Mouse (Mus musculus) frontal cortex, adult (tissue): ENCODE measurements around the gene Pip5k1b.

ENCODE experiments used
- ATAC-seq: cut with Nextera tagmentation; 2 replicates; pipeline ENCODE4 v1.9.2; 2017; ENCODE audit warnings: mild to moderate bottlenecking, moderate library complexity, mixed read lengths; ENCODE audit not compliant: low TSS enrichment

The Pip5k1b gene

GRCm38 (mm10) chr19:24336370-24337076 is 219.1 kb downstream of the Pip5k1b start:
- ATAC-seq = no peak

- ATAC-seq = no peak
These were observed 219.9 kb downstream of the Pip5k1b start for GRCm38 (mm10) chr19:24335611-24336343.

DNA sequence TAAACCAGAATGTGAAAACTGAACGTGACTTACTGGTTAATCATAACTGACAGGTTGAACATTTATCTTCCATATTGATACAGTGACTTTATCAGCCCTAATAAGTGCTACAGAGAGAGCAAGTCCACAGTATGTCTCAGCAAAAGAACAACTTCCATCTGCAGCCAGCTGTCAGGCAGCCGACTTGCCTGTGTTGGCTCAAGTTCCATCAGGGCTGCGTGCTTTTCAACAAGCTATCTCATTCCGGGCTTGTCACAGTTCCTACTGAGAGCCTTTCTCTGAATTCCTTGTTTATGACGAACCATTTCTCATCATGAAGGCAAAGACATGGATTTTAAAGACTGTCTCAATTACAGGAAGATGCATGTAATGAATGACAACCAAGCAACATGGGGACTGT is 222.7 kb downstream of the Pip5k1b start:
- no peak for ATAC-seq

- no peak for ATAC-seq
These were observed 224.4 kb downstream of the Pip5k1b start for GRCm38 (mm10) chr19:24331274-24331673.

- ATAC-seq = no peak
These were observed 225.3 kb downstream of the Pip5k1b start for GRCm38 (mm10) chr19:24330366-24330765.

- no peak for ATAC-seq
These were observed 227.8 kb downstream of the Pip5k1b start for GRCm38 (mm10) chr19:24327921-24328320.

DNA sequence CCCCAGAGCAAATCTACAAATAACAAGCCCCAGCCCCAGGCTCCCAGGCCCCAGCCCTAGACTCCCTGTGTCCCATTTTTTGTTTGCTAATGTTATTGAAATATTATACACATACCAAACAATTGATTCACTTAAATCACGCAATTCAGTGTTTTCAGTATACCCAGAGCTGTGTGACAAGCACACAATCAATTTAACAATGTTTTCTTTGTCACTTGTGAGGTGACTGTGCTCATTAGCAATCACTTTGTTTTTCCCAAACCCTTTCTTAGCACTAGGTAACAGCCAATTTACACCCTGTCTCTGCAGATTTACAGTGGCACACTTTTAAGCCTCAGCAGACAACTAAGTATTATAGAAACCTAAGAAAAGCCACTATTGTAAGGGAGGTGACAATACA is 228.7 kb downstream of the Pip5k1b start:
- no peak for ATAC-seq

DNA sequence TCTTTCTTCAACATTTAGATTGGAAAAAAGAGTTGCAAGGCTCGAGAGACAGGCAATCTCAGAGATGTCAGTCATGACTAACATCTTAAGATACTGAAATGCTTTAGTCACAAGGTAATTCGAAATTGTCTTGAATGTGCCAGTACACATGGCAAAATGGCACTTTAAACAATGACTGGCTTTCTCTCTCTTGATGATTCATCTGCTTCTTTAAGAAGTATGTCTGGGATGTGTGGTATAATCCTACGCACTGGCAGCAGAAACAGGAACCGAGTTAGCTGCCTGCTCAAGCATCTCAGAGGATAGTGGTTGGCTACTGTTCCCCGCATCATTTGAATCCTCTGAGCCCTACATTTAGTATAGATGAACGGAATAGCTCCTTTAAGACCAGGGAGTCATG is 230.0 kb downstream of the Pip5k1b start:
- ATAC-seq = peak; percentile 99

DNA sequence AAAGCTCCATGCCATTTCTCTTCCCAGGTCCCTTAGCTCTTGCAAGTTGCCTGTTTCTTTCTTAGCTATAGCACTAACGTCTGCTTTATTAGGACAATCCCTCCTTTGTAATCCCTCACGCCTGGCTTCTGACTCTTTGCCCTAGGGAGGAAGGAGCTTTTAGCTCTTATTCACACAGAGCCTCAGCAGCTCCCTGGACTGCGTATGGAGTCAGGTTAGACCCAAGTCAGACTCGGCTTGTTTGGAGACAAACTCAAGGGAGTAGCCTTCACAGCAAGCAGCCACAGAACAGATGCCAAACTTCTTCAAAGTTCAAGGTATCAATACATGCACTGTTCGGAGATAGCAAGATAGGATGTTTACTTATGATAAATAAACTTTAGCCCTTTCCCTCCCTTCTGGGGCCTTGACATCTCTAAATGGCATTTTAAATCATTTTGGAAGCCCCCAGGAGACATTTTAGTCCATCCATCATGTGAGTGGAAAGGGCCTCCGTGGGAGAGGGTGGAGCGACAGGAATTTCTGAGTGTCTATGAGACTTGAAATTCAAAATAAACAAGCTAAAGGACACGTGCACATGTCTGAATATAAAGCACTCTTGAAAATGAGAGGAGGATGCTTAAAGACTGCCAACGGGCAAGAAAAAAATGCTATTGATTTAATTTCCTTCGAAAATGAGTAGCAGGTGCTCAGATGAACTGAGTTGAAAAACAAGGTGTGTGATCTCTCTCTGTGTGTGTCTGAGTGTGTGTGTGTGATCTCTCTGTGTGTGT is 231.6 kb downstream of the Pip5k1b start:
- no peak for ATAC-seq

DNA sequence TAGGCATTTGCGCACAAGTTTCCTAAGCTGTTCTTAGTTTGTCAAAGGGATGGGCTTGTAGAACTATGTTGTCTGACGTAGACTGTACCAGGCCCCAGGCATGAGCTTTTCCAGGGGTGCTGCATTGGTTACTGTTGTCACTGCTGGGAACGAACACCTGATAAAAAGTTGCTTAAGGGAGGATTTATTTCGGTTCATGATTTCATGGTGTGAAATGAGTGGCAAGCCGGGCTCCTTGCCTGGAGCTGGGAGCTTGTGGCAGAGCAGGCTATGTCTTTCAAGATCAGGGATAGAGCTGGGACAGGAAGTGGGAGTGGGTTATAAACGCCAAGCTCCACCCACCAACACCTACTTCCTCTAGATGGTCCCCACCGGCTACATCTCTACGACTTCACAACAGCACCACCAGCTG is 233.8 kb downstream of the Pip5k1b start:
- ATAC-seq = no peak

- ATAC-seq = no peak
These were observed 234.3 kb downstream of the Pip5k1b start for GRCm38 (mm10) chr19:24321211-24321899.

DNA sequence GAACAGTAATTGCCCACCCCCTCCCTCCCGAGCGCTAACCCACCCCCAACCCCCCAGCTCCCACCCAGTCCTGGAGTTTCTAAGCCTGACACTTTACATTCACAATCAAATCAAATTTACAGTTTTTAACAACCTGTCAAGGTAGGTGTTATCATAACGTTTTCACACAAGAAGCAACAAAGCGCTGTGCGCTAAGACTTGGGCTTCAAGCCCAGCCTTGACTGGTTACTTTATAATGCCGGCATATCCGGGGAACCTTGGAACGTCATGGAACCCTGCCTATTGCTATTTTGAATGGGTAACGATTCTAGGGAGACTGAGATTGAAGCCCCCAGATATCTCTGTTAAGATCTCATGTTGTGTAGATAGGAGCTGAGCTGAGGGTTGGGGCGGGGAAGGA is 237.5 kb downstream of the Pip5k1b start:
- ATAC-seq = no peak

DNA sequence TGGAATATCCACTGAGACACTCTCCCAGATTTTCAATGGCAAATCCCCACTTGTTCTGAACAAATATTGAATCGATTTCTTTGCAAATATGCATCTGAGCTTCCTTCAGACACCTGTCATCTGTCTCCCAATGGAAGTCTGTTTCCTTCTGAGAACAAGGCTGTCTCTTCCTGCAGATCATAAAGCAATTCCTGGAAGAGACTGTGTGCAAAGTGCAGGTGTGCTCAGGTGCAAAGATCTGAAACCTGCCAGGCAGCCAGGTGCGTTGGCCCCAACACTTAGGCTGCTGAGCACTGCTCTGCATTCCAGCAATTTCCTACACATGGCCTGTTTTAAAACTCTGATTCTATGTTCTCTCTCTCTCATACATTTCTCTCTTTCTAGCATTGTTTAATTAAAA is 237.9 kb downstream of the Pip5k1b start:
- no peak for ATAC-seq

GRCm38 (mm10) chr19:24317038-24317591 is 238.6 kb downstream of the Pip5k1b start:
- no peak for ATAC-seq

DNA sequence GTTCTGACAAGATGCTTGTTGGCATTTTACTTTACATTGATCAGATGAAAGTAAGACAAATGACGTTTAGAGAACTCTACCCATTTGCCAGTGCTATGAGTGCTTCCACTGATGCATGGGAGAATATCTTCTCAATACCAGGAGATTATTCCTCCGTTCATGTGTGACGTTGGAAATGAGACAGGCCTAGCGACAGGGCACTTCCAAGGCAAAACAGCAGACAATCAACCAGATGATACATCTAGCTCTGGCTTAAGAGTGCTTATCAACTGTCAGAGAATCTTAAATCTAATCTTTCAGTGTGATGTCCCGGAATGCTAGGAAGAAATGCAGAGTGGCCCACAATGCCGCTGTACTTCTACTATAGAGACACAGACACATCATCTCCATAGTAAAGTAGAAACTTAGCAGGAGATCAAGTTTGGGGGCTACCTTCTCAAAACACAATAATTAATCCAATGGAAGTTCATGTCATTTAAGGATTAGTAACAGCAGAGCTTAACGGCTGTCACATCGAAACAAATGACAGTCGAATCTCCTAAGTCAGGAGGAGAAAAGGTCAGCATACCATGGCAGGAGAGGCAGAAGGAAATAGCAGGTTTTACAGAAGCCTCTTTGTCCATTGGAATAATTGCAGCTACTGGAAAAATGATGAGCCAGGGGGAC is 239.5 kb downstream of the Pip5k1b start:
- ATAC-seq = no peak

DNA sequence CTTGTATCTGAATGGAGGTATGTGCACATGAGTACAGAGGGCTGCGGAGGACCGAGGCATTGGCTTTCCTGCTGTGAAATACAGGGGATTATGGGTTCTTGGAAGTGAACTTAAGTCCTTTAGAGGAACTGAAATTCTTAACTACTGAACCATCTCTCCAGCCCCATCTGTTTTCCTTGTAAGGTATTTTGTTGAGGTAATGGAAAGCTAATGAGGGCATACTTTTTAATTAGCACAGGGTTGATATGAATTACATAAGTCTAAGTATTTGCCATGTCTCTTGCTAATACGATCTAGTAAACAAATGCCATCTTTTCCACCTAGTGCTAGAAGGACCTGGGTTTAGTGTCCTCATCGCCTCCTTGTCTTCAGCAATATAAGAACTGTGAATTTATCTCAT is 240.4 kb downstream of the Pip5k1b start:
- no peak for ATAC-seq

GRCm38 (mm10) chr19:24314676-24315075 is 241.0 kb downstream of the Pip5k1b start:
- no peak for ATAC-seq

DNA sequence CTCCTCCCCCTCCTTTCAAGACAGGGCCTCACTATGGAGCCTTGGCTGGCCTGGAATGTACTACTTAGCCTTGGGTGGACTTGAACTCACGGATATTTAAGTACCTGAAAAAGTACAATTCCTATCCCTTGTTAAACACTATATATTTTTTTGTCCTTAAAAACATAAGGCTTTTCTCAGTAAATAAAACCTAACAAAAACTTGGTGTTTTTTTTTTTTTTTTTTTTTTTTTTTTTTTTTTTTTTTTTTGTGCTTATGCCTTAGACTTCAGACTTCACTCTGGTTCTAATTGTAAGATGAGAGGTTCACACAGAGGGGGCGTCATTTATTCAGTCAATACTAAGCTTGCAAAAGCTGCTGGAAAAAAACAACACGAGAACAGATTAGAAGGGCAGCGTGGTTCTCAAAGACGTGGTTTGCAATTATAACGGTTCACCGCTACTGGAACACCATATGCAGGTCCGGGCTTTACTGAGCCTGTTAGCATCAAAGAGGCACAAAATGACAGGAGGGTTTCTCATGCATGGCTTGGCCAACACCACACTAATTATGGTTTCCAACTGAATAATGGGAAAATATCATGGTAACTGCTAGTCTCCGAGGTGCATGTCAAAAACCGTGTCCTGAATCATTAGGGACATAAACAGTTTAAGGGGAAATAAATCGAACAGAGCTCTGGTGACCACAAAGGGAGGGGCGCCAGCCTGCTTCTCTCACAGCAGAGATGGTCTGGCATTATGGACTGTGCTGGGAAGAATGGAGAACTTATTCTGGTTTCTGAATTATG is 242.9 kb downstream of the Pip5k1b start:
- no peak for ATAC-seq

DNA sequence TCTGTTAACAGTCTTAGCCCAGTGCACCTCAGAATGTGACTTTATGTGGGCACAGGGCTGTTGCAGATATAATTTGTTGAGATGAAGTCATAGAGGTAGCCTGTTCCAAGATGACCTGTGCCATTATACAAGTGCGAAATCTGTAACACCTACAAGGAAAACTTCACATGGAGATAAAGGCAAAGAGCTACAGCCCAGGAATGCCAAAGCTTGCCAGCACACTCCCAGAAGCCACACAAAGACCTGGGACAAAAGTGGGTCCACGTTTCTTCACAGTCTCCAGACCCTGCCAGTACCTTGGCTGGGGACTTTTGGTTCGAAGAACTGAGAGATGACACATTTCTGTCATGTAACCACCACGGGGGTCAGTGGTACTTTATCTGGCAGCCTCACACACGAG is 243.6 kb downstream of the Pip5k1b start:
- ATAC-seq = no peak

DNA sequence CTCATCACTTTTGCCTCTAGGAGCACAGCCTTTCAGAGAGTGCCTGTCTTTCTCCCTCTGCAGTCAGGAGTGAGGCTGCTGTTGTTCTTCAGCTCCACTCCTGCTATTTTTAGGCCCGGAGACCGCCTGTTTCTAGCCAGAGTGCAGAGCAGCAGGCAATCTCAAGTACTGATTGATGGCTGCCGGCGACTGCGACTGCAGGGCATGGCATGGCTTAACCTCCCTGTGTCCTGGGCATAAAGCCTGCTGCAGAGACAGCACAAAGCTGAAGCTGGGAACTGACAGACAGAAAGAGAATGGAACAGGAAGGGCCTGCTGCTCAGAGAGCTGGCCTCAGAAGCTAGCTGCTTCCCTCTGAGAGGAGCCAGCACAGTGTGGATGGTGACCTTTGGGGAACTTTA is 247.4 kb downstream of the Pip5k1b start:
- ATAC-seq = peak; percentile 95
